Mouse (Mus musculus) megakaryocyte, embryonic 14.5 days (primary cell): ENCODE measurements around the gene Usp39.

Experiments used
- FLI1 ChIP-seq: IDR thresholded peaks from 2 replicates; pipeline ENCODE4 v1.6.1; 2012; ENCODE audit warnings: low read length, inconsistent platforms, mixed read lengths
- GATA1 ChIP-seq: IDR thresholded peaks from 3 replicates; pipeline ENCODE4 v1.6.1; 2012; ENCODE audit warnings: mixed read lengths, low read length, inconsistent platforms, borderline replicate concordance

DNA sequence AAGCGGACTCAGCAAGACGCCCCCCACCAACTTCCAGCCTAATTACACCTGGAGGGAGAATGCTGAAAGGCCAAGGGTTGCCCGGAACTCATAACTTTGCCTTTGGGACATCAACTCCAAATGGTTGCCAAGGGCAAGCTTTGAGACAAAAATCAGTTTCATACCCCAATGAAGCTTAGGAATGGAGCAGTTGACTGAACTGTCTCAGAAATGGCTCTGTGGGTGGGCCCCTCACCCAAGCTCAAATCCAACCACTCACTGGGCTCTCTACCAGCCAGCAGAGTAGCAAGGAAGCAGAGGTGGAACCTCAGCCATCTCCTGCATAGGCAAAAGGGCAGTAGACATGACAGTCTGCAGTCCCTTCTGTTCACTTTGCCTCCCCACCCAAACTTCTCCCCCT is 42.8 kb upstream of the Usp39 start:
- TF ChIP-seq GATA1 (no peak), FLI1 (no peak)
